Mouse (Mus musculus) bone marrow macrophage, adult 2 months (primary cell): ENCODE results near the gene Trim9. TPM values are rescaled to one million over a fixed set of nuclear protein-coding genes. Genes with fewer than 3 reads are reported as not detected.

Source experiments
- H3K27ac ChIP-seq: 2 replicates; pipeline ENCODE4 v1.5.1; 2012; ENCODE audit warnings: low read depth, low read length; ENCODE audit not compliant: insufficient read depth
- H3K4me1 ChIP-seq: 2 replicates; pipeline ENCODE4 v1.6.1; 2012; ENCODE audit warnings: low read length; ENCODE audit not compliant: control insufficient read depth, insufficient read depth
- H3K4me3 ChIP-seq: 2 replicates; pipeline ENCODE4 v1.5.1; 2012; ENCODE audit warnings: mild to moderate bottlenecking, low read length, moderate library complexity; ENCODE audit not compliant: insufficient read depth
- CTCF ChIP-seq: IDR thresholded peaks from 2 replicates; pipeline ENCODE4 v1.5.1; 2012; ENCODE audit warnings: low read depth, mild to moderate bottlenecking, low read length, moderate library complexity
- POLR2A ChIP-seq: IDR thresholded peaks from 2 replicates; pipeline ENCODE4 v1.6.1; 2012; ENCODE audit warnings: mild to moderate bottlenecking, low read depth, low read length, borderline replicate concordance
- polyA plus RNA-seq: library from polyadenylated mRNA; stranded (reverse); fragments of >200 nt; gene quantifications from 2 replicates; pipeline ENCODE4 v1.2.4, GENCODE M21; 2012; ENCODE audit not compliant: missing spikeins, insufficient read depth, insufficient read length

The Trim9 gene
- polyA plus RNA-seq, 1 experiment = not detected

DNA sequence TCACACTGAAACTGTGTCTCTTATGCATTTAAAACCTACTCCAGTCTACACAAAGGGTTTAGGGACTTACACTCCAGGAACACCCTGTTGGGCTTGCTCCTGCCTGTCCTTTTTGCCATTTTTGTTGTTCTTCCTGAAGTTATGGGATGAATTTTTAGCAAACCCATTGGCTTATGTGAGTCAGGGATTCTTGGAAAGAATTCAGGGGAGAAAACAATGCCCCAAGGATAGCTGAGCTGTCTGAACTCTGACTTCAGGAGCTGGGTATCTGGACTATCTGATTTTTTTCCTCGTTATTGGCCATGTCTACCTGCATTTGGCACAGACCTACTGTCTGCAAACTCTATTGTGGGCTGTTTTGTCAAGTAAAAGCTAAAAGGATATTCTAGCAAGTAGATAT is 20.5 kb downstream of the Trim9 start:
- no peak overlapping the region for H3K27ac ChIP-seq
- H3K4me1 ChIP-seq = no peaks in the 10 kb centered on the region
- no peak overlapping the region for H3K4me3 ChIP-seq
- no peak for TF ChIP-seq POLR2A
- TF ChIP-seq CTCF = no peak

DNA sequence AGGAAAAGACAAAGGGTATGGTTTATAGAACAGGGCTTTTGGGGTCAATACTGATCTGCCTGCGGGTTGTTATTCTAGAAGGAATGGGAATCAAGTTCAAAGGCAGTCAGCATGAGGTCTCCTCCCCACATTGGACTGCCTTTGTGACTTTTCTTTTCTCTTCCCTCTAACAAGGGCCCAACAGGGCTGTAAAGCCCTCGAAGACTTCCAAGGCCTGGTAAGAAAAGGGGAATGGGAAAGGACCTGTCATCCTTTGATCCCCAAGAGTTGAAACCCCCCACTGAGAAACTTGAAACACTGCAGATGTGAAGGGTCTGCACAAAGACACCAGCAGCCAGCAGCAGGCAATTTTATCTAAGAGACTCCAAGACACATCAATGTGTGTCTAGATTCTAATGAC is 21.0 kb downstream of the Trim9 start:
- TF ChIP-seq CTCF = no peak
- no peak for TF ChIP-seq POLR2A
- Histone ChIP-seq H3K27ac (no peak overlapping the region), H3K4me1 (no peaks in the 10 kb centered on the region), H3K4me3 (no peak overlapping the region)

DNA sequence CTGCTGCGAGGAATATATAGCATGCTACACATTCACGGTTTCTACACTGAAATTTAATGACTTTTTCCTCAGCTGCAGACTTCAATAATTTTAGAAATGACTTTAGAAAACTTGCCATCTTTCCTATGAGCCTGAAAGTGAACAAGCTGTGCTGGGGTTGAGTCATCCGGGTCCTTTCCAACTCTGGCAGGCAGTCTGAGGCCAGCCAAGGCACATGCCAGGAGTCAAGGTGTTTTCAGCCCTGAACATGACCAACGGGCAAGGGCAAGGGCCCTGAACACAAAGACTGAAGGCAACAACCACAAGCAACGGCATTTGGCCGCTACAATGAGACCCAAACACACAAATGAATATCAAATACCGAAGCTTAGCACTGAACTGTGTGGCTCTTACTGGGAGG is 21.6 kb downstream of the Trim9 start:
- TF ChIP-seq POLR2A (no peak), CTCF (no peak)
- Histone ChIP-seq H3K27ac (no peak overlapping the region), H3K4me3 (no peak overlapping the region), H3K4me1 (no peaks in the 10 kb centered on the region)

DNA sequence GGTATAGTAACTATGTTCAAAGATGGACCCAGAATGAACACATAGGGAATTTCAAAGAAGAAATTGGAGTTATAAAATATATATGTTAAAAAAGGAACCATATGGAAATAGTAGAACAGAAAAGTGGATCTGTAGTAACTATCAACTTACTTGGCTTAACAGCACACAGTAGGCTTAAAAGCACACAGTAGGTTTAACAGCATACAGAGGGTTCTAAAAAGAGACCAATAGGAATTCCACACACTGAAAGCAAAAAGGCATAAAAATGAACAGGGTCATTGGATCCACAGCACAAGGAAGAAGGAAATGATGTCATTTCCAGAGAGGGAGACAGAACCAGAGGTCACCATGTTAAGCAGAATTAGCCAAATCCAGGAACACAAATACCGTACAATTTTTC is 24.6 kb downstream of the Trim9 start:
- TF ChIP-seq POLR2A (no peak), CTCF (no peak)

DNA sequence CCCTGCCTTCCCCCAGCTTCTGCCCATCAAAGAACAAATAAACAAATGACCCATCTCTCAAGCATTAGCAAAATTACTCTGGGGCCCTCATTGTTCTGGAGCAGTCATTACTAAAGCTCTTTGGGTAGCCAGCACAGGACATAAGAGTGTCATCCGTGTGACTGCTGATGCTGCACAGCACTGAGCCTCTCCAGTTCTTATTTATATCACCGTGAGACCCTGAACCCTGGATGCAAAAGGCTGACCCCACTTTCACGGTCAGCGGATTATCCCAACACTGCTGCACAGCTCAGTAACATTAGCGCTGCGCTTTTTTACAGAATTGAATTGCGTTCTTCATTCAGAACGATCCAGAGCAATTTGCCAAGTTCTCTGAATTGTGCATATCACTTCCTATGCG is 31.3 kb downstream of the Trim9 start:
- H3K4me3 ChIP-seq = no peak overlapping the region
- TF ChIP-seq CTCF (no peak), POLR2A (no peak)
- H3K27ac ChIP-seq = no peak overlapping the region
- H3K4me1 ChIP-seq = no peaks in the 10 kb centered on the region

More for the DNA sequence above, 24.6 kb downstream of the Trim9 start:
- Histone ChIP-seq H3K27ac (no peak overlapping the region), H3K4me3 (no peak overlapping the region), H3K4me1 (no peaks in the 10 kb centered on the region)

DNA sequence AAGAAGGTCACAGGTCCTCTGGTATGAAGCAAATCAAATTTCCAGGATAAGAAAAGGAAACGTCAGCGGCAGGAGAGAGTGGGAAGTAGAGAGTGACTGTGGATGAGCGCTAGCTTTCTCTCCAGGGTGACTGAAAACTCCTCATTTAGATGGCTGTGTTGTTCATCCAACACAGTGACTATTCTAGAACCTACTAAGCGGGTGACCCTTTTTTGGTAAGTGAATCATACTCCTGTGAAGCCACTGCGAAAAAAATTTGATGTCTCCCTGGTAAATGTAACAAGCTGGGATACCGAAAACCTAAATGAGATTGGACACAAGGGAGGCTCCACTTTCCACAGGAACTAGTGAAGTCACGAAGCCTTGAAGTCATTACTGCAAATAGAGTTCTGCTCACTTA is 39.5 kb downstream of the Trim9 start:
- Histone ChIP-seq H3K4me3 (no peak overlapping the region), H3K27ac (no peak overlapping the region), H3K4me1 (no peaks in the 10 kb centered on the region)
- no peak for TF ChIP-seq POLR2A
- no peak for TF ChIP-seq CTCF

DNA sequence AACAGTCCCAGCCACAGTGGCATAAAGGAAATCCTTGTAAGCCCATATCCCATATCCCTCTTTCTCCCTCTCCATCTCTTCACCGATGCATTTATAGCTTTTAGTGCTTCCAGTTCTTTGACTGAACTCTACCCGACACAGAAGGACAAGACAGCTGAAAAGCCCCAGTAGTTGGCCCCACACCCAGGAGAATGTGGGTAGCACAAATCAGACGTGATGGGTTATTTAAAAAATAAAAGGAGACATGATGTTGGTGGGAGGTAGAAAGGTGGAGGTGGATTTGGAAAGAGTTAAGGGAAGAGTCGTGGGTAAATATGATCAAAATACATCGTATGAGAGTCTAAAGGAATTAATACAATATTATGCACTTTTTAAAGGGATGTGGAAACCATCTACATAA is 40.4 kb downstream of the Trim9 start:
- Histone ChIP-seq H3K4me3 (no peak overlapping the region), H3K27ac (no peak overlapping the region), H3K4me1 (no peaks in the 10 kb centered on the region)
- TF ChIP-seq CTCF (no peak), POLR2A (no peak)

DNA sequence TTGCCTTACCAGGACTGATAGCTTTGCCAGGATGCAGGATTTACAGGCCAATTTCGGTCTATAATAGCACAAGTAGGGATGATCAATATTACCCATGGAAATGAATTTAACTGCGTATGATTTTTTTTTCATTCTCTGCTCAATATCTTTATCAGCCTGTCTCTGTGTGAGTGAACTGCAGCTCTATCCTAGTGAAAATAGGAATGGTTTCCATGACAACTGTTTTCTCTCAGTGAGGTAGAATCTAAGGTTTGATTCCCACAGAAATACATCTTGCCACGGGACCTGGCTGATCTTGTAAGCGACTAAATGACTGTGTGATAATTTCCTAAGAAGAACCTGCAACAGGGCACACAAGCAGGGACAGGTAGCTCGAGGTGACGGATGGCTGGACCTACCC is 43.4 kb downstream of the Trim9 start:
- TF ChIP-seq CTCF = no peak
- no peak for TF ChIP-seq POLR2A
- no peaks in the 10 kb centered on the region for H3K4me1 ChIP-seq
- H3K4me3 ChIP-seq = no peak overlapping the region
- H3K27ac ChIP-seq = no peak overlapping the region

DNA sequence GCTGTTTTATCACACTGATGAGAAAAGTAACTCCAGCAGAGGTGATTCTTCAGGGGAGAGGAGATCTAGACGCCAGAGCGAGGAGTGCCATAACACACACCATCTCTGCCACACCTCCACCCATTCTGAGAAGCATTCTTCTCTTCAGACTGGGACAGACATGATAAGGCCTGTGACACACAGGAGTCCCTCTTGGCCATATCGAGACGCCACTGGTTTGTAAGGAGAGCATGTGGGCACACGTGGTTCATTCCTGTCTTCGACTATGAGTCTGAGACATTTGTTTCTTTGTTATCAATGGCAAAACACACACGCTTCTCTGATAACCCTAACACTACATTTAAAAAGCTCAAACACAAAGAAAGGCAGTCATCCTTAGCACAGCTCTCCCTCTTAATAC is 43.9 kb downstream of the Trim9 start:
- no peaks in the 10 kb centered on the region for H3K4me1 ChIP-seq
- TF ChIP-seq CTCF (no peak), POLR2A (no peak)

DNA sequence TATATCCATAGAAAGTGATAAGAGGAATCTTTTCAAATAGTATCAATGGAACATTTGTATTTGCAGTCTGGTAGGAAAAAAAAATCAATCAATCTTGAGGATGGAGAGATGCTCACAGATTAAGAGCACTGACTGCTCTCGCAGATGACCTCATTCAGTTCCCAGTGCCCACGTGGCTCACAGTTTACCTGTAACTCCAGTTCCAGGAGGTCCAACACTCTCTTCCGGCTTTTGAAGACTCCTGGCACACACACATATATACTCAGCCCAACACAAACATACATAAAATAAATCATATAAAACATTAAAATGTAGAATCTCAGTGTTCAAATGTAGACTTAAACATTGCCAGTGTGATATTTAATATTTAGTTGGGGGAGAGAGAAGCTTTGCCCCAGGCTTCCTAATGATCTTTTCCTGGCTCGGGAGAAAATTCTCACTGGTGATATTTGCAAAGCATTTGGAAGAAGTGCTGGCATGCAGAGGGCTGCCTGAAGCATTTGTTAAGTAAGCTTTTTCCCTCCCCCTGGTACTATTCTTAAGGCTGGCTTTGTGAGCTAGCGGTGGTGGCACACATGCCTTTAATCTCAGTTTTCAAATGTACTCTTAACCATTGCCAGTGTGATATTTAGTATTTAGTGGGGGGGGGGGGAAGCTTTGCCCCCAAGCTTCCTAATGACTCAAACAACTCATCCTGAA is 45.2 kb downstream of the Trim9 start:
- no peaks in the 10 kb centered on the region for H3K4me1 ChIP-seq
- no peak for TF ChIP-seq CTCF
- TF ChIP-seq POLR2A = no peak
- no peak overlapping the region for H3K4me3 ChIP-seq
- H3K27ac ChIP-seq = no peak overlapping the region

More for the DNA sequence above, 43.9 kb downstream of the Trim9 start:
- no peak overlapping the region for H3K27ac ChIP-seq
- no peak overlapping the region for H3K4me3 ChIP-seq
